Comparison of ENCODE assay signal across 20 mouse cellular contexts in the genomic region with DNA sequence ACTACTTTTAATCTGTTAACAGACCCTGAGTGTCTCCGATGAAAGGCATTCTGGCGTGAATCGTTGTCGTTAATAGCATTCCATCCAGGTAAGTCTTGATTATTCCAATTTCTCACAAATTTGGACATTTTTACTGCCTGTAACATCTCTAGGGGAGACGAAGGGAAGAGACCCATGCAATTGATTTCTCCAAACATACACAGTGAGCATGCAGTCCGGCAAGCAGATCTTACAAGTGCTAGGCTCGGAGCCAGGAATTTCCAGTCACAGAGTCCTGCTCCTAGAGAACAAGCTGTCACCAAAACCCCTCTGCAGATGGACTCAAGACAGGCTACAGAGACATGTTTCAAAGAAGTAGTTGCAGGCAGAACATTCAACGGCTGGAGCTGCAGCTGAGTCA.
DNase-seq lines count a peak whose midpoint lies in the region; ATAC-seq and TF ChIP-seq lines count a peak whose summit lies in the region.
"Had no signal": no experiment of that assay in that cellular context is flagged by ENCODE, and none has a peak within 500 bp of the region (broad histone marks: within the 10 kb centered on the region; RNA-seq: fewer than 3 reads in every experiment).

No protein-coding gene starts in this region.

- no peaks in the 10 kb centered on the region for H3K9me3 ChIP-seq in forebrain, postnatal 0 days (ENCODE audit: low read length)
- H3K9me3 ChIP-seq in forebrain, embryonic 10.5 days: no peaks in the 10 kb centered on the region
- no peaks in the 10 kb centered on the region for H3K9me3 ChIP-seq in neural tube, embryonic 13.5 days
- no peaks in the 10 kb centered on the region for H3K9me3 ChIP-seq in neural tube, embryonic 15.5 days (replicated peaks)
- H3K9me3 ChIP-seq: hindbrain, embryonic 15.5 days; limb, embryonic 12.5 days had no signal

- no peak for TF ChIP-seq CTCF in forebrain, postnatal 0 days (IDR thresholded peaks at IDR 0.05; ENCODE audit: low read depth)

- H3K36me3 ChIP-seq in forebrain, postnatal 0 days (ENCODE audit: insufficient read depth): no peaks in the 10 kb centered on the region
- H3K36me3 ChIP-seq in forebrain, embryonic 10.5 days (replicated peaks): no peaks in the 10 kb centered on the region
- no peaks in the 10 kb centered on the region for H3K36me3 ChIP-seq in neural tube, embryonic 13.5 days
- no peaks in the 10 kb centered on the region for H3K36me3 ChIP-seq in neural tube, embryonic 15.5 days
- H3K36me3 ChIP-seq: hindbrain, embryonic 15.5 days; limb, embryonic 12.5 days had no signal

- peak; percentile 10 for DNase-seq in forebrain, postnatal 0 days
- no peak for DNase-seq in forebrain, embryonic 10.5 days (ENCODE audit: extremely low spot score, low spot score)
- peak; percentile 8 for DNase-seq in kidney, postnatal 14 days
- DNase-seq in kidney, postnatal 25 days: no peak
- no peak for DNase-seq in neural tube, embryonic 10.5 days (ENCODE audit: extremely low spot score, low spot score)
- DNase-seq: adrenal gland, postnatal 25 days; gastrocnemius, postnatal 10 days; heart, adult 2 months; kidney, adult 8-10 months; lung, postnatal 4 days; right cerebral cortex, adult 18-20 months had no signal

- H3K9ac ChIP-seq in forebrain, postnatal 0 days: no peak overlapping the region
- no peak overlapping the region for H3K9ac ChIP-seq in neural tube, embryonic 13.5 days
- H3K9ac ChIP-seq in neural tube, embryonic 15.5 days (replicated peaks): no peak overlapping the region
- H3K9ac ChIP-seq: hindbrain, embryonic 15.5 days; limb, embryonic 12.5 days; liver, embryonic 14.5 days had no signal

- 65% methylated on average over 8 of the region's 8 CpGs for WGBS in forebrain, postnatal 0 days
- WGBS in forebrain, embryonic 10.5 days: 91% methylated on average over 8 of the region's 8 CpGs
- WGBS in neural tube, embryonic 13.5 days: 66% methylated on average over 8 of the region's 8 CpGs
- WGBS in neural tube, embryonic 15.5 days: 54% methylated on average over 8 of the region's 8 CpGs

- no peak; the same call in 1 of the 2 replicates for ATAC-seq in forebrain, postnatal 0 days
- peak; percentile 57; the same call in 1 of the 2 replicates for ATAC-seq in neural tube, embryonic 13.5 days (ENCODE audit: low read depth)
- peak; percentile 61 for ATAC-seq in neural tube, embryonic 15.5 days (ENCODE audit: low FRiP score)
- ATAC-seq: activated CD4-positive, CD25-positive, alpha-beta regulatory T cell, adult 4 months; Patski had no signal

- no peak overlapping the region for H3K4me3 ChIP-seq in forebrain, postnatal 0 days (ENCODE audit: low read depth, low read length)
- H3K4me3 ChIP-seq in forebrain, embryonic 10.5 days: no peak overlapping the region
- H3K4me3 ChIP-seq in neural tube, embryonic 13.5 days: no peak overlapping the region
- H3K4me3 ChIP-seq in neural tube, embryonic 15.5 days (replicated peaks): no peak overlapping the region
- H3K4me3 ChIP-seq: heart, adult 2 months; hindbrain, embryonic 15.5 days; limb, embryonic 12.5 days; myocyte had no signal

- H3K27ac ChIP-seq in forebrain, postnatal 0 days (ENCODE audit: low read depth, low read length): no peak overlapping the region
- no peak overlapping the region for H3K27ac ChIP-seq in forebrain, embryonic 10.5 days
- peak overlapping the region; percentile 72 for H3K27ac ChIP-seq in neural tube, embryonic 13.5 days (replicated peaks)
- 0 out of 2 replicates have a peak overlapping the region, but pooled peaks have one; percentile 14 for H3K27ac ChIP-seq in neural tube, embryonic 15.5 days (replicated peaks)
- H3K27ac ChIP-seq: heart, adult 2 months; hindbrain, embryonic 15.5 days; limb, embryonic 12.5 days; liver, embryonic 14.5 days had no signal

- H3K4me2 ChIP-seq in forebrain, postnatal 0 days (ENCODE audit: low read depth): no peak overlapping the region
- H3K4me2 ChIP-seq in neural tube, embryonic 13.5 days: no peak overlapping the region
- H3K4me2 ChIP-seq in neural tube, embryonic 15.5 days: no peak overlapping the region
- H3K4me2 ChIP-seq: hindbrain, embryonic 15.5 days; limb, embryonic 12.5 days; midbrain, embryonic 11.5 days had no signal

- no peaks in the 10 kb centered on the region for H3K4me1 ChIP-seq in forebrain, postnatal 0 days (ENCODE audit: insufficient read depth)
- no peaks in the 10 kb centered on the region for H3K4me1 ChIP-seq in forebrain, embryonic 10.5 days
- peaks cover 8% of the 10 kb centered on the region for H3K4me1 ChIP-seq in neural tube, embryonic 13.5 days (replicated peaks)
- peaks cover 8% of the 10 kb centered on the region; the same call in 1 of the 2 replicates for H3K4me1 ChIP-seq in neural tube, embryonic 15.5 days
- H3K4me1 ChIP-seq: hindbrain, embryonic 15.5 days had no signal

- H3K27me3 ChIP-seq in forebrain, postnatal 0 days (ENCODE audit: insufficient read depth, low read length): no peaks in the 10 kb centered on the region
- no peaks in the 10 kb centered on the region for H3K27me3 ChIP-seq in forebrain, embryonic 10.5 days (ENCODE audit: poor library complexity, severe bottlenecking)
- no peaks in the 10 kb centered on the region for H3K27me3 ChIP-seq in neural tube, embryonic 13.5 days
- 0 out of 2 replicates have a peak, but pooled peaks cover 5% of the 10 kb centered on the region for H3K27me3 ChIP-seq in neural tube, embryonic 15.5 days (replicated peaks)
- H3K27me3 ChIP-seq: hindbrain, embryonic 15.5 days; limb, embryonic 12.5 days had no signal

Comparison
In these comparisons a context has a peak if more than half of its experiments do, and no peak if none do; other contexts are left out.
1. DNase-seq: peak in forebrain, postnatal 0 days (single experiment) and kidney, postnatal 14 days (single experiment); none in forebrain, embryonic 10.5 days (single experiment), kidney, postnatal 25 days (0 of 2) and neural tube, embryonic 10.5 days (single experiment).
2. H3K27ac ChIP-seq: peak in neural tube, embryonic 13.5 days (single experiment) and neural tube, embryonic 15.5 days (single experiment); none in forebrain, postnatal 0 days (single experiment) and forebrain, embryonic 10.5 days (single experiment).